Mouse (Mus musculus): ENCODE measurements around the gene Cetn3. TPM values are rescaled to one million over a fixed set of nuclear protein-coding genes. Genes with fewer than 3 reads are reported as not detected.

Gene Cetn3
- total and polyA plus RNA-seq, 3 experiments, result 55.6 to 211 (median 158) TPM

DNA sequence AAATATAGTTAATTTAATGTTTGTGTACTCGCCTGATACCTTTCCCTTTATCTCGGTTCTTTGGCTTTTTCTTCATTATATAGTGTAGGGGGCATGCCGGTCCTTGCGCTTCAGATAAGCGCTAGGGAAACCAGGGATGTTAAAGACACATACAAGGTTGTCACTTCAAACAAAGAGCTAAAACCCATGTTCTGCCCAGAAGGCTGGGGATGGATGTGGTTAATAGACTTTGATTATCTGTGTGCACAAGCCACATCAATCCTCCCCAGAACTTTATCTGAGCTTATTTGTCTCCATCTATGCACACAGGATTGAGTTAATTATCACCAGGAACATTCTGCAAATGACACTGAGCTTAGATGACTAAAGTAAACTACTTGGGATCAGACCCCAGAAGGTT is 46.3 kb upstream of the Cetn3 start:
- dilution Hi-C loops (cut with MboI; ENCODE audit: extremely low pct_ligation_motif_present, extremely low pct_unique_long_range_greater_than_20kb, low sequenced_read_pairs), result no loop called here
- no peak overlapping the region for H3K4me3 ChIP-seq (replicated peaks in 1 of 3; ENCODE audit: low read depth in 2 of 3, low read length in 2 of 3, poor library complexity in 1 of 3)
- TF ChIP-seq ZNF384 (IDR thresholded peaks at IDR 0.05; ENCODE audit: low read depth, low read length), result no peak
- no peak for TF ChIP-seq CTCF (conservative IDR thresholded peaks at IDR 0.05 in 1 of 2, IDR thresholded peaks at IDR 0.05 in 1 of 2; ENCODE audit: low read depth in 2 of 2, low read length in 2 of 2)
- no peak for TF ChIP-seq PAX5 (IDR thresholded peaks at IDR 0.05; ENCODE audit: low read length)
- H3K4me1 ChIP-seq (ENCODE audit: control insufficient read depth in 1 of 2, insufficient read depth in 2 of 2), result peaks cover 8 to 9% of the 10 kb centered on the region in 2 experiments
- in situ Hi-C loops (cut with MboI; ENCODE audit: low pct_ligation_motif_present, low pct_unique_long_range_greater_than_20kb, low sequenced_read_pairs), result no loop called here
- H3K27me3 ChIP-seq (replicated peaks), result no peaks in the 10 kb centered on the region
- DNase-seq (ENCODE audit: extremely low read depth), result no peak
- H3K36me3 ChIP-seq (replicated peaks in 1 of 2; ENCODE audit: control insufficient read depth in 1 of 2, insufficient read depth in 1 of 2, low read length in 1 of 2), result no peaks in the 10 kb centered on the region
- no peak overlapping the region for H3K4me2 ChIP-seq (ENCODE audit: insufficient read depth, low read depth, poor library complexity, severe bottlenecking)
- H3K27ac ChIP-seq (ENCODE audit: insufficient read depth, low read depth), result no peak overlapping the region
- H3K9ac ChIP-seq (ENCODE audit: insufficient read depth, low read depth), result no peak overlapping the region
- H3K79me2 ChIP-seq (replicated peaks; ENCODE audit: control insufficient read depth, extremely low read depth, insufficient read depth, poor library complexity, severe bottlenecking), result no peaks in the 10 kb centered on the region
- H3K9me3 ChIP-seq (replicated peaks; ENCODE audit: low read length), result no peaks in the 10 kb centered on the region

- no peaks in the 10 kb centered on the region for H3K79me2 ChIP-seq (replicated peaks; ENCODE audit: control insufficient read depth, extremely low read depth, insufficient read depth, poor library complexity, severe bottlenecking)
Observed at GRCm38 (mm10) chr13:81740898-81741297, 42.0 kb upstream of the Cetn3 start.

DNA sequence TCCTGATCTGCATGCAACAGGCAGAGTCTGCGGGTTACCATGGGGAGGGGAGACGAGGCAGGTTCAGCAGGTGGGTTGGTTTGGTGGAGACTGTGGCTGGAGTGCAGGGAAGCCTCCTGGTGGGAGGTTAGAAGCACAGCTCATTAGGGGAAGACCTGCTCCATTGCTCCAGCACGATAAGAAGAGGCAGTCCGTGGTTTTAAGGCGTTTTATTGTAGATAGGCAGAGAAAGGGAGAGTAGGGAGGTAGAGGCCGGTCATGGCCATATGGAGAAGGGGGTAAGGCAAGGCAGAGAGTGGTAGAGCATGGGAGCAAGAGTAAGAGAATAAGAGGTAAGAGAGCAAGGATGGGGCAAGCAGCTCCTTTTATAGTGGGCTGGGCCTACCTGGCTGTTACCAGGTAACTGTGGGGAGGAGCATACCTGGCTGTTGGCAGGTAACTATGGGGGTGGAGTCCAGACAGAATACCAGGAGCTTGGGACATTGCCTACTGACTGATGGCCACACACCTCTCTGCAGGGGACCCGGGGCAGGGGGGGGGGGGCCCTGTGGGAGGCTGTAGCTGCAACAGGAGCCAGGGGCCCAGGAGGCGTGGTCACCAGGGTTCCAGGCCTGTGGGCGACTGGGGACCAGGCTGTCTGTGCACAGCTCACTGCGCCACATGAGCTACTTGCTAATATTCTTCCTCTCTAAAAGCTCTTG is 39.3 kb upstream of the Cetn3 start:
- no peaks in the 10 kb centered on the region for H3K36me3 ChIP-seq (replicated peaks in 1 of 2; ENCODE audit: control insufficient read depth in 1 of 2, insufficient read depth in 1 of 2, low read length in 1 of 2)
- H3K79me2 ChIP-seq (replicated peaks; ENCODE audit: control insufficient read depth, extremely low read depth, insufficient read depth, poor library complexity, severe bottlenecking), result no peaks in the 10 kb centered on the region
- DNase-seq (ENCODE audit: extremely low read depth), result no peak
- no peak overlapping the region for H3K9ac ChIP-seq (ENCODE audit: insufficient read depth, low read depth)
- TF ChIP-seq POLR2A (IDR thresholded peaks at IDR 0.05; ENCODE audit: low read depth, low read length) (no peak), JUN (IDR thresholded peaks at IDR 0.05; ENCODE audit: insufficient read depth, low read depth, low read length) (no peak), POLR2AphosphoS2 (IDR thresholded peaks at IDR 0.05; ENCODE audit: low read depth, low read length) (no peak), UBTF (IDR thresholded peaks at IDR 0.05; ENCODE audit: low read depth, low read length) (no peak), SIN3A (IDR thresholded peaks at IDR 0.05; ENCODE audit: low read length) (no peak), ETS1 (conservative IDR thresholded peaks at IDR 0.05; ENCODE audit: low read depth, low read length) (no peak), CHD2 (IDR thresholded peaks at IDR 0.05; ENCODE audit: low read length) (no peak), USF2 (conservative IDR thresholded peaks at IDR 0.05; ENCODE audit: low read depth, low read length) (no peak), JUND (conservative IDR thresholded peaks at IDR 0.05; ENCODE audit: low read depth, low read length) (no peak), EP300 (IDR thresholded peaks at IDR 0.05; ENCODE audit: low read length) (no peak), PAX5 (IDR thresholded peaks at IDR 0.05; ENCODE audit: low read length) (no peak), HCFC1 (IDR thresholded peaks at IDR 0.05; ENCODE audit: low read depth, low read length) (no peak), RCOR1 (conservative IDR thresholded peaks at IDR 0.05; ENCODE audit: low read depth, low read length) (no peak)
- no peak overlapping the region for H3K4me3 ChIP-seq (replicated peaks in 1 of 3; ENCODE audit: low read depth in 2 of 3, low read length in 2 of 3, poor library complexity in 1 of 3)
- in situ Hi-C loops (cut with MboI; ENCODE audit: low pct_ligation_motif_present, low pct_unique_long_range_greater_than_20kb, low sequenced_read_pairs) (no loop called here), dilution Hi-C loops (cut with MboI; ENCODE audit: extremely low pct_ligation_motif_present, extremely low pct_unique_long_range_greater_than_20kb, low sequenced_read_pairs) (no loop called here)
- H3K27ac ChIP-seq (ENCODE audit: insufficient read depth, low read depth), result no peak overlapping the region
- peaks cover 10 to 13% of the 10 kb centered on the region in 2 experiments for H3K4me1 ChIP-seq (ENCODE audit: control insufficient read depth in 1 of 2, insufficient read depth in 2 of 2)
- H3K27me3 ChIP-seq (replicated peaks), result no peaks in the 10 kb centered on the region
- no peaks in the 10 kb centered on the region for H3K9me3 ChIP-seq (replicated peaks; ENCODE audit: low read length)
- no peak overlapping the region for H3K4me2 ChIP-seq (ENCODE audit: insufficient read depth, low read depth, poor library complexity, severe bottlenecking)

More at GRCm38 (mm10) chr13:81740898-81741297, 42.0 kb upstream of the Cetn3 start:
- Histone ChIP-seq H3K9ac (ENCODE audit: insufficient read depth, low read depth) (no peak overlapping the region), H3K27ac (ENCODE audit: insufficient read depth, low read depth) (no peak overlapping the region), H3K27me3 (replicated peaks) (no peaks in the 10 kb centered on the region), H3K9me3 (replicated peaks; ENCODE audit: low read length) (no peaks in the 10 kb centered on the region), H3K4me1 (ENCODE audit: control insufficient read depth in 1 of 2, insufficient read depth in 2 of 2) (peaks cover 10 to 13% of the 10 kb centered on the region in 2 experiments), H3K4me3 (replicated peaks in 1 of 3; ENCODE audit: low read depth in 2 of 3, low read length in 2 of 3, poor library complexity in 1 of 3) (no peak overlapping the region), H3K36me3 (replicated peaks in 1 of 2; ENCODE audit: control insufficient read depth in 1 of 2, insufficient read depth in 1 of 2, low read length in 1 of 2) (no peaks in the 10 kb centered on the region), H3K4me2 (ENCODE audit: insufficient read depth, low read depth, poor library complexity, severe bottlenecking) (peak overlapping the region; percentile 15; the same call in 1 of the 2 replicates)
- DNase-seq (ENCODE audit: extremely low read depth), result peak; percentile 24
- dilution Hi-C loops (cut with MboI; ENCODE audit: extremely low pct_ligation_motif_present, extremely low pct_unique_long_range_greater_than_20kb, low sequenced_read_pairs), result no loop called here
- peak in 1 of 2 experiments; percentile 52; a peak in 2 of 4 replicates for TF ChIP-seq CTCF (conservative IDR thresholded peaks at IDR 0.05 in 1 of 2, IDR thresholded peaks at IDR 0.05 in 1 of 2; ENCODE audit: low read depth in 2 of 2, low read length in 2 of 2)
- TF ChIP-seq SMC3 (IDR thresholded peaks at IDR 0.05; ENCODE audit: low read depth, low read length), result peak; percentile 31
- no peak for TF ChIP-seq MAX (IDR thresholded peaks at IDR 0.05; ENCODE audit: low read length)
- TF ChIP-seq CHD1 (IDR thresholded peaks at IDR 0.05; ENCODE audit: low read depth, low read length), result no peak
- in situ Hi-C loops (cut with MboI; ENCODE audit: low pct_ligation_motif_present, low pct_unique_long_range_greater_than_20kb, low sequenced_read_pairs), result no loop called here
